Mouse (Mus musculus): ENCODE measurements around the gene Spen.
"Not testable (repeated sequence)": the region's sequence is repeated elsewhere in the genome, so short reads cannot be mapped to it uniquely, and the experiment has no call there.

The Spen gene

DNA sequence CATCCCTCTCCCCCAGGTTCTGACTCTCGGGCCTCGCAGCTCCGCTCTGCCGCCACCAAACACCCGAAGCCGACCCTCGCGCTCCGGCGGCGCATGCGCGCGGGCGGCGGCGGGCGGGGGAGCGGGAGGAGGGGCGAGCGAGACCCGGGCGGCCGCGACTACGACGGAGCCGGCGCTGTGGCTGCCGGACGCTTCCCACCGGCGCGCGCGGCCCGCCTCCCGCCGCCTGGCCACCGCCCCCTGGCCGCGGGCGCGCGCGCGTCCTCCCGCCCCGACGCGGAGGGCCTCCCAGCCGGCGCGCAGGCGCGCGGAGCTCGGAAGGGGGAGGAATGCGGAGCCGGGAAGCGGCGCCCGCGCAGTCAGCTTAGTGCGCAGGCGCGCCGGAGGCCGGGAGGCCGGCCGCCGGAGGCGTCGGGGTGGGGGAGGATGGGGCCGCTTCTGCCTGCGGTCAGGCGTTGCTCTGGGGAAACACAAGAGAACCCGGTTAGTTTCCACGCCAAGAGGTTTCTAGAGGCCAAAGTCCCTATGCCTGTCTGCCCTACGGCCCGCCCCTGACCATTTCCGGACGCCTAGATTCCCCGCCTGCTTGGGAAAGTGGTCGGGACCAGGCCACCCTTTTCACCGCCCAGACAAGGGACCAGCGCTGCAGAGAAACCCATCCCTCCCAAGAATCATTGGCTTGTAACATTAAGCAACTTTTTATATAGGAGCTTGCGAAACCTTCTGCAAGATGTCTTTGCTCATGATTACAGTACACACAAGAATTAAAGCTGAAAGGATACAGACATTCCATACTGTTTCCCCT lies at the start of gene Spen:
Spen (minus strand) TSS at position 190 of the 805 bp plus-strand sequence.
- DNase-seq = peak; percentile 96

DNA sequence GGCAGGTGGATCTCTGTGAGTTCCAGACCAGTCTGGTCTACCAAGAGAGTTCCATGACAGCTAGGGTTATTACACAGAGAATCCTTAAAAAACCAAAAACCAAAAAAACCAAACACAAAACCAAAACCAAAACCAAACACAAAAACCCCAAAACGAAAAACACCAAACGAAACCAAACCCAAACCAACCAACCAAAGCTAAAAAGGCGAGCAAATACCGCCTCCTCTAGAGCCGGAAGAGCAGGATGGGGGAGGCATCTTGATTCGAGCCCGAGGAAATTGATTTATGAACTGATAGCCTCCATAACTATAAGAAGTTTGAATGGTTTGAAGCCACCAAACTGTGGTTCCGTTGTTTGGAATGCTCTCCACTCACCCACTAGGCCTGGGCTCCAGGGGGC lies 45.5 kb upstream of the Spen start:
- DNase-seq = no peak

- DNase-seq = no peak
Observed at GRCm38 (mm10) chr4:141581051-141581450, 42.7 kb upstream of the Spen start.

- no peak for DNase-seq
Observed at GRCm38 (mm10) chr4:141578833-141579232, 40.4 kb upstream of the Spen start.

GRCm38 (mm10) chr4:141576877-141577276 lies 38.5 kb upstream of the Spen start:
- DNase-seq = no peak

- DNase-seq = no peak
Observed at GRCm38 (mm10) chr4:141576404-141576803, 38.0 kb upstream of the Spen start.

GRCm38 (mm10) chr4:141574789-141575702 lies 36.6 kb upstream of the Spen start:
- DNase-seq = peak; percentile 93

DNA sequence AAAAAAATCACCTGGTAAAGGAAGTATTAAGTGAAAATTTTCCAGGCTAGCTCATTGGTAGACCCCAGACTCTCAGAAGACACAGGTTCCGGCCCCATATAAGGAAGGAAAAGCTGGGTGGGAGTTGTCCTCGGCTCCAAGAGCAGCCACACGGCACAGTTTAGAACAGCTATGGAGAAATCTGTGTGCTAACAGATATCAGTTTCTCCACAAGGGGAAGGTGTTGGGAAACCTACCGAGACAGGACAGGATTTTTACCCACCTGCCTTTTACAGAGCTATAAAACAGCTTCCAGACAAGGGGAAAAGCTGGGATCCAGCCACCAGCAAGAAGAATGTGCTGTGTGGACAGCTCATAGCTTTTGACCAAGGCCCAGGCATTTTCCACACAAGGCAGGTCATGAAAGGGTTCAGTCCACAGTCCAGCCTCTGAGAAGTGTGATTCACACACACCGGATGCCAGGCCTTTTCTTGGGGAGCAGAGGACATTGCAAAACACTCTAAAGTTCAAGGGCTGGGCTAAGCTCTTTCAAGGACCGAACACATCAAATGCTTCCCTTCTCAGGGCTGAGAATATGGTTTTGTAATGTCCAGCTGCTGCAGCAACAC lies 35.1 kb upstream of the Spen start:
- peak; percentile 94 for DNase-seq

DNA sequence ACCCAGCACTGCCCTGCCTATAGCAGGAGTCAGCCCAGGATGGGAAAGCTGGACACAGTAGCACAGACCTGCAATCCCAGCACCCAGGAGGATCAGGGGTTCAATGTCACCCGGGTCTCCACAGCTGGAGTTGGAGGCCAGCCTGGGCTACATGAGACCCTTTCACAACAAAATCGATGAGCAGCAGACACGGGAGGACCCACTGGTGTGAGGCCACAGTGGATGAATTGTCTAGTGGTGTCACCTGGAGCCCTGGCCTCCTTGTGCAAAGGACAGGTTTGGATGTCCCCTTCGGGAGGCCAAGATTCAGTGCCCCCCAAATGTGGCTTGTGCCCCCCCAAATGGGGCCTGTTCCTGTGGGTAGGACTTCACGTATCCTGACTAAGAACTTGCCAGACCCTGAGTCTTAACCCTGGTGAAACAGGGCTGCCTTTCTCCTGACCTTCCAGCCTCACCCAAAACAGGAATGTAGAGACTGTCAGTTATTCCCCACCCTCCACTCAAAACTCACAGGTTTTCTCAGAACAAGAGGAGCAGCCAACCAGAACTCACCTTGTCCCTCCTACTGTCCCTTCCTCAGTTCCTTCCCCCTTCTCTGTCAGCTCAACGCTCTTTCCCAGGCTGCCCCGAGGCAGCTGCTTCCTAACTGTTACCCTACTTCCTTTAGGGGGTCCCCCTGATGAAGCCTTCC lies 34.4 kb upstream of the Spen start:
- no peak for DNase-seq

- DNase-seq = peak; percentile 58
Observed at GRCm38 (mm10) chr4:141571934-141572333, 33.5 kb upstream of the Spen start.

DNA sequence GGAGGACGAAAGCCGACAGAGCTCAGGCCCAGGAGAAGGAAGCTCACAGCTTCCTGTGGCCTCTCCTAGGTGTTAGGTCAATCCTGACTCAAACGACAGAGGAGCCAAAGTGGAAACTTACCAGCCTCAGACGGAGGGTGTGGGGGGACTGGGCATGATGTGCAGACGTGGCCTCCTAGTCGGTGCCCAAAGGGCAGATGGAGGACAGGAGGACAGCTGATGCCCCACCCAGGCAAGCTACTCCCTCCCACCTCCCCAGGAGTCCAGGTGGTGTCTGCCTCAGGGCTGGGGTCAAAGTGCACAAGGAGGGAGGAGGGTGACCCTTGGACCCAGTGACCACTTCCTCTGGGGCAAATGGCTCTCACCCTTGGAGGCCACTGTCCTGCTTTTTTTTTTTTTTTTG lies 32.9 kb upstream of the Spen start:
- DNase-seq = peak; percentile 96

GRCm38 (mm10) chr4:141570821-141571220 lies 32.4 kb upstream of the Spen start:
- no peak for DNase-seq

DNA sequence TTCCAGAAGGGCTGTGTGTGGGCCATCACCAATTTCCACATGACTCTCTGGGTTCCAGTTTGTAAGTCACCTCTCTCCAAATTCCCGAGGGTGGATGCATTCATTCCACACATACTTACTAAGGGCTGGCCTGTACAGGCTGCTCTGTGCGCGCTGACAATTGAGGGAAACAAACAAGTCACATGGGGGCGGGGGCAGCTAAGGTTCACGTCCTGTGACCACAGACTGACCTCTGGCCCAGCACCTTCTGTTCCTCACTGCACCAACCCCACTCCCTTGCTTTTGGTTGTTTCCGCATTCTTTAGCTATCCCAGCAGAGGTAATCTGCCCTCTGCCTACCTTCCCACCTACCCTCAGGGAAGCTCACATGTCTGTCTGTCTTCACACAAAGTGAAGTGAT lies 31.6 kb upstream of the Spen start:
- DNase-seq = peak; percentile 96

GRCm38 (mm10) chr4:141568966-141569365 lies 30.6 kb upstream of the Spen start:
- DNase-seq = no peak

- peak; percentile 60 for DNase-seq
Observed at GRCm38 (mm10) chr4:141567174-141567573, 28.8 kb upstream of the Spen start.

GRCm38 (mm10) chr4:141566187-141566586 lies 27.8 kb upstream of the Spen start:
- DNase-seq = no peak

DNA sequence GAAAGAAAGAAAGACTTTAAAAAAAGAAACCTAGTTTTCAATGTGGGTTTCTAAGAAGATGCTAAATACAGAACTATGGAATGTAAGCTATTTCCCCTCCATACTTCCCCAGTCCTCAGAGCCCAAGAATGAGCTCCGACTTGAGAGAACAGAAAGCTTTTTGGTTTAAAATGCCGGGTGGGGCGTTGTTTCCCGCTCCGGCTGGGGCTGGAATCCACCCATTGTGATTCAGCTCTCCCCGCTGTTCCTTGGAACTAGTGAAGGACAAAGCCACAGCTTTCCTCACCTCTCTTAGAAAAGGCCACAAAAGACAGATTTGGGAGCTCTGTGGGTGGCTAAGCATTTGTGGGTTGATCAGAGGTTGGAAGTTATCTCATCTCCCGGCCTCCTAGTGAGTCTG lies 26.9 kb upstream of the Spen start:
- no peak for DNase-seq

- DNase-seq = no peak
Observed at GRCm38 (mm10) chr4:141564660-141565059, 26.3 kb upstream of the Spen start.

GRCm38 (mm10) chr4:141564209-141564608 lies 25.8 kb upstream of the Spen start:
- no peak for DNase-seq

- peak; percentile 81 for DNase-seq
Observed at GRCm38 (mm10) chr4:141562281-141562680, 23.9 kb upstream of the Spen start.

GRCm38 (mm10) chr4:141561331-141561919 lies 23.0 kb upstream of the Spen start:
- not testable (repeated sequence) for DNase-seq

- peak; percentile 91 for DNase-seq
Observed at GRCm38 (mm10) chr4:141559898-141560263, 21.5 kb upstream of the Spen start.

Data from kidney, adult 9 months (tissue).